Mouse (Mus musculus): ENCODE data around the gene Sik1.

- no peak for TF ChIP-seq CTCF (conservative IDR thresholded peaks at IDR 0.05; ENCODE audit: insufficient read depth, insufficient read length, low read depth, low read length)
- no peak for TF ChIP-seq POLR2A (IDR thresholded peaks at IDR 0.05; ENCODE audit: low read depth, low read length)
Measured at GRCm38 (mm10) chr17:31809136-31809535, 46.5 kb downstream of the Sik1 start.
